Mouse (Mus musculus): ENCODE data around the gene Pja2. TPM values are rescaled to one million over a fixed set of nuclear protein-coding genes. Genes with fewer than 3 reads are reported as not detected.

The Pja2 gene
- polyA plus RNA-seq (2015; fragmentation: Nextera tagmentation; extraction: Ambion mirVana): 12.3 and 14.6 TPM in 2 replicates

DNA sequence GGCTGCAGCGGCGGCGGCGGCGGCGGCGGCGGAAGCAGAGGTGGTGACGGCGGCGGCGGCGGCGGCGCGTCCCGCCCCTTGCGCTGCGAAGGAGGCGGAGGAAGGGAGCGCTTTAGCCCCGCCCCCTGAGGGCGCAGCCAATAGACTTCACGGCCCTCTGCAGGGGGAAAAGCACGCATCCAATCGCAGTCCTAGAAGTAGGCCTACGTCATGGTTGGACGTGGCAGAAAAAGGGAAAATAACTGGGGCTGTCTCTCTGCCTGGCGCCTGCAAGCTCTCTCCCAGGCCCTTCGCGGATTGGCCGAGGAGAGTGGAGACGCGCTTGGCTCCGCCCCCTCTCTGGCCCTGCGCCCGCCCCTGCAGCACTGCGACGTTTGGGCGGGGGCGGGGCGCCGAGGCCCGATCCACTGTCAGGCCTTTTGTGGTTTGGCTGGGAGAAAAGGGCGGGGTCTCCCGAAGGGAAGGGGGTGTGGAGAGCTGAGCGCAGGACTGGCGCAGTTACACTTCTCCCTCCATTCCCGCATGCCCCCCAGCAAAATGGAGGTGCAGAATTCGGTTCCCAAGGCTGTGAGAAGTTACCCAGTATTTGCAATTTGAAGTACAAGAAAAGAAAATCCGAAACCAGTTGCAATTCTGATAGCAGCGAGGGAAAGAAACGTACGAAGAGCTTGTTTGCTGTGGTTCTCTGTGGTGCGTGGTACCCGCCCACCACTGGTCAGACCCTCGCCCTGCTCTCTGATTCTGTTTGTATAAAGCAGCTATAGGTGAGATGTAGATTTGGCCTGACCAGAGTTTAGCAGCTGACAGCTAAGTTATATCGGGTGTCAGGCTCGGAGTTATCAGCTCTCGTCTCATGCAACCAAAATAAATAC is at the start of gene Pja2:
TSS of gene Pja2 (minus strand) at position 19 of the 872 bp plus-strand sequence.
- Histone ChIP-seq H3K4me3 (ENCODE audit: low read depth, low read length) (peak within 1 kb of the TSS; percentile 88), H3K9me3 (ENCODE audit: low read length) (no peaks in the 10 kb centered on the region), H3K27ac (ENCODE audit: low read depth) (peak within 1 kb of the TSS; percentile 95), H3K4me2 (ENCODE audit: low read depth, low read length) (peak within 1 kb of the TSS; percentile 88), H3K27me3 (ENCODE audit: insufficient read depth, low read length) (no peaks in the 10 kb centered on the region), H3K36me3 (replicated peaks; ENCODE audit: insufficient read depth, low read length) (no peaks in the 10 kb centered on the region), H3K9ac (replicated peaks) (peak within 1 kb of the TSS; percentile 92), H3K4me1 (ENCODE audit: insufficient read depth) (peaks cover 8% of the 10 kb centered on the region)
- TF ChIP-seq CTCF (IDR thresholded peaks at IDR 0.05; ENCODE audit: low read depth): no peak
- TF ChIP-seq EP300 (IDR thresholded peaks at IDR 0.05; ENCODE audit: low read depth): no peak
- ATAC-seq: peak; percentile 98
- peak; percentile 99 for DNase-seq
- WGBS (ENCODE audit: insufficient replicate concordance): under 1% methylated on average over 44 of the region's 60 CpGs

- peak; percentile 72 for DNase-seq
- H3K27ac ChIP-seq (ENCODE audit: low read depth): no peak overlapping the region
- 64% methylated on average over 4 of the region's 4 CpGs for WGBS (ENCODE audit: insufficient replicate concordance)
- H3K4me1 ChIP-seq (ENCODE audit: insufficient read depth): no peaks in the 10 kb centered on the region
- no peaks in the 10 kb centered on the region for H3K36me3 ChIP-seq (replicated peaks; ENCODE audit: insufficient read depth, low read length)
- TF ChIP-seq CTCF (IDR thresholded peaks at IDR 0.05; ENCODE audit: low read depth) (peak; percentile 91), EP300 (IDR thresholded peaks at IDR 0.05; ENCODE audit: low read depth) (no peak)
- peak; percentile 44; the same call in 1 of the 2 replicates for ATAC-seq
- no peak overlapping the region for H3K9ac ChIP-seq (replicated peaks)
- H3K4me3 ChIP-seq (ENCODE audit: low read depth, low read length): no peak overlapping the region
- no peaks in the 10 kb centered on the region for H3K27me3 ChIP-seq (ENCODE audit: insufficient read depth, low read length)
- H3K4me2 ChIP-seq (ENCODE audit: low read depth, low read length): no peak overlapping the region
- no peaks in the 10 kb centered on the region for H3K9me3 ChIP-seq (ENCODE audit: low read length)
These were observed 43.6 kb upstream of the Pja2 start for GRCm38 (mm10) chr17:64375327-64375726.

DNA sequence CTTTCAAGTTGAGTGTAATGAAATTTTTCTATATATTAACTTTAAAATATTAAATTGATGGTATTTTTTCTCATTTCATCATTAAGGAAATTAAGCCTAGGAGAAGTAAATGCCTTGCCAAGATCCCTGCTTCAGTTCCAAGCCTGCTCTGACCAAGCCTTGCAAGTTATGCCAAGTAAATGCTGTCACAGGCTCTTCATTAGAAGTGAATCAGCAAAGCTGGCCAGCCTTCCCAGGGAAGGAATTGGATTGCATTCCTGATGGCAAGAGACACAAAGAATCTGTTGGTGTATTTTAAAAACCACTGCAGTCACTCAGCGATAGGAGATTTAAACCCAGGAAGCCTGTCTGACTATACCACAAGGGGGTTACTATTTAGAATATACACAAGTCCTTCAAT is 32.0 kb upstream of the Pja2 start:
- H3K36me3 ChIP-seq (replicated peaks; ENCODE audit: insufficient read depth, low read length): no peaks in the 10 kb centered on the region
- no peaks in the 10 kb centered on the region for H3K9me3 ChIP-seq (ENCODE audit: low read length)
- no peak overlapping the region for H3K27ac ChIP-seq (ENCODE audit: low read depth)
- no peak overlapping the region for H3K9ac ChIP-seq (replicated peaks)
- H3K4me3 ChIP-seq (ENCODE audit: low read depth, low read length): no peak overlapping the region
- no peak overlapping the region for H3K4me2 ChIP-seq (ENCODE audit: low read depth, low read length)
- no peak for TF ChIP-seq CTCF (IDR thresholded peaks at IDR 0.05; ENCODE audit: low read depth)
- no peak for TF ChIP-seq EP300 (IDR thresholded peaks at IDR 0.05; ENCODE audit: low read depth)
- ATAC-seq (no peak), DNase-seq (no peak)
- no peaks in the 10 kb centered on the region for H3K4me1 ChIP-seq (ENCODE audit: insufficient read depth)
- WGBS (ENCODE audit: insufficient replicate concordance): 79% methylated on average over 1 of the region's 1 CpGs
- H3K27me3 ChIP-seq (ENCODE audit: insufficient read depth, low read length): no peaks in the 10 kb centered on the region

GRCm38 (mm10) chr17:64362570-64362969 is 30.9 kb upstream of the Pja2 start:
- H3K4me2 ChIP-seq (ENCODE audit: low read depth, low read length): no peak overlapping the region
- H3K9ac ChIP-seq (replicated peaks): no peak overlapping the region
- no peaks in the 10 kb centered on the region for H3K36me3 ChIP-seq (replicated peaks; ENCODE audit: insufficient read depth, low read length)
- H3K27ac ChIP-seq (ENCODE audit: low read depth): no peak overlapping the region
- H3K4me3 ChIP-seq (ENCODE audit: low read depth, low read length): no peak overlapping the region
- ATAC-seq (no peak), DNase-seq (no peak)
- H3K27me3 ChIP-seq (ENCODE audit: insufficient read depth, low read length): no peaks in the 10 kb centered on the region
- no peaks in the 10 kb centered on the region for H3K9me3 ChIP-seq (ENCODE audit: low read length)
- no peak for TF ChIP-seq CTCF (IDR thresholded peaks at IDR 0.05; ENCODE audit: low read depth)
- TF ChIP-seq EP300 (IDR thresholded peaks at IDR 0.05; ENCODE audit: low read depth): no peak
- WGBS (ENCODE audit: insufficient replicate concordance): 80% methylated on average over 5 of the region's 5 CpGs
- no peaks in the 10 kb centered on the region for H3K4me1 ChIP-seq (ENCODE audit: insufficient read depth)

DNA sequence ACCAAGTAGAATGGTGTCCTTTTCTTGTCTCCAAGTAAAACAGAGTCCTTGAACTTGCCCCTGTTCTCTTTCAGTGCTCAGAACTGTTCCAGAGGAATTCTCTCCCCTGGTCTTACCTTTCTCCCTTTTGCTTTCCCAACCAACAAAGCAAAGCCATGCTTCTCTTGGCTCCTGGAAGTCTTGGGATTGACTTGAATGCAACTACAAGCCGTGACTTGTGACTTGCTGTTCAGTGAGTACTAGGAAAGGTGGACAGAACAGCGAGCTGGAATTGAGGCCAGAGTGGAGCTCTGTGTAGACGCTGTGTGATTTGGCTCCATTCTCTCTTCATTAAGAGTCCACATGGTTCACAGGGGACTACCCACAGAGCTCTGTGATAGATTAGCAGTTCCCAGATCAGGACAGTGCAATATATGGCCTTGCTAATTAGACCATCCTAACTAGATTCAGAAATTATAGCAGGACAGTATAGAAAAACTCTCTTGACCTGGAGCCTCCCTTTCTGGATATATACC is 30.3 kb upstream of the Pja2 start:
- no peaks in the 10 kb centered on the region for H3K27me3 ChIP-seq (ENCODE audit: insufficient read depth, low read length)
- no peak overlapping the region for H3K4me3 ChIP-seq (ENCODE audit: low read depth, low read length)
- DNase-seq (no peak), ATAC-seq (no peak)
- 64% methylated on average over 3 of the region's 3 CpGs for WGBS (ENCODE audit: insufficient replicate concordance)
- no peaks in the 10 kb centered on the region for H3K9me3 ChIP-seq (ENCODE audit: low read length)
- no peak overlapping the region for H3K9ac ChIP-seq (replicated peaks)
- H3K36me3 ChIP-seq (replicated peaks; ENCODE audit: insufficient read depth, low read length): no peaks in the 10 kb centered on the region
- no peak overlapping the region for H3K27ac ChIP-seq (ENCODE audit: low read depth)
- no peak overlapping the region for H3K4me2 ChIP-seq (ENCODE audit: low read depth, low read length)
- no peak for TF ChIP-seq EP300 (IDR thresholded peaks at IDR 0.05; ENCODE audit: low read depth)
- no peaks in the 10 kb centered on the region for H3K4me1 ChIP-seq (ENCODE audit: insufficient read depth)

GRCm38 (mm10) chr17:64353940-64354339 is 22.2 kb upstream of the Pja2 start:
- ATAC-seq: no peak
- WGBS (ENCODE audit: insufficient replicate concordance): 83% methylated on average over 7 of the region's 7 CpGs

More at GRCm38 (mm10) chr17:64353940-64354339, 22.2 kb upstream of the Pja2 start:
- Histone ChIP-seq H3K9me3 (ENCODE audit: low read length) (no peaks in the 10 kb centered on the region), H3K27me3 (ENCODE audit: insufficient read depth, low read length) (no peaks in the 10 kb centered on the region), H3K9ac (replicated peaks) (no peak overlapping the region), H3K4me3 (ENCODE audit: low read depth, low read length) (no peak overlapping the region), H3K27ac (ENCODE audit: low read depth) (no peak overlapping the region), H3K36me3 (replicated peaks; ENCODE audit: insufficient read depth, low read length) (no peaks in the 10 kb centered on the region), H3K4me1 (ENCODE audit: insufficient read depth) (no peaks in the 10 kb centered on the region), H3K4me2 (ENCODE audit: low read depth, low read length) (no peak overlapping the region)
- no peak for DNase-seq
- TF ChIP-seq CTCF (IDR thresholded peaks at IDR 0.05; ENCODE audit: low read depth) (no peak), EP300 (IDR thresholded peaks at IDR 0.05; ENCODE audit: low read depth) (no peak)
